8 mouse cellular contexts compared by ENCODE assay signal in genomic region chr9:72111004-72111621, GRCm38 (mm10). TPM values are rescaled to one million over a fixed set of nuclear protein-coding genes. Genes with fewer than 3 reads are reported as not detected.
A peak's percentile ranks its signal among the peaks of the same experiment; 100 is the strongest.
DNase-seq lines count a peak whose midpoint lies in the region; ATAC-seq and TF ChIP-seq lines count a peak whose summit lies in the region.

No protein-coding gene starts in this region.

- intact Hi-C loops in heart, adult 2 months (cut with DNase I): loop anchor here (1.0 to 5.0 kb wide), 5 partner anchors 22 to 279 kb away; no protein-coding TSS in a partner anchor

- H3K4me1 ChIP-seq in embryonic facial prominence, embryonic 12.5 days: peaks cover 13% of the 10 kb centered on the region; the same call in 1 of the 2 replicates
- peaks cover 2% of the 10 kb centered on the region for H3K4me1 ChIP-seq in heart, adult 2 months (ENCODE audit: control insufficient read depth, insufficient read depth, low read length)
- H3K4me1 ChIP-seq in kidney, adult 2 months (ENCODE audit: control insufficient read depth, insufficient read depth, low read length): no peaks in the 10 kb centered on the region
- 0 out of 2 replicates have a peak, but pooled peaks cover 6% of the 10 kb centered on the region for H3K4me1 ChIP-seq in limb, embryonic 15.5 days
- H3K4me1 ChIP-seq in midbrain, embryonic 15.5 days: peaks cover 22% of the 10 kb centered on the region

- no peak for TF ChIP-seq EP300 in heart, adult 2 months (IDR thresholded peaks at IDR 0.05; ENCODE audit: insufficient read depth, low read depth, low read length)

- TF ChIP-seq POLR2A in heart, adult 2 months (IDR thresholded peaks at IDR 0.05; ENCODE audit: insufficient read depth, low read depth, low read length): no peak
- no peak for TF ChIP-seq POLR2A in kidney, adult 2 months (IDR thresholded peaks at IDR 0.05; ENCODE audit: low read depth, low read length)

- no peaks in the 10 kb centered on the region for H3K9me3 ChIP-seq in embryonic facial prominence, embryonic 12.5 days
- H3K9me3 ChIP-seq in limb, embryonic 15.5 days: no peaks in the 10 kb centered on the region
- H3K9me3 ChIP-seq in midbrain, embryonic 15.5 days: no peaks in the 10 kb centered on the region

- H3K36me3 ChIP-seq in embryonic facial prominence, embryonic 12.5 days: no peaks in the 10 kb centered on the region
- H3K36me3 ChIP-seq in heart, adult 2 months (ENCODE audit: control insufficient read depth, insufficient read depth, low read length): peaks cover 21% of the 10 kb centered on the region
- H3K36me3 ChIP-seq in kidney, adult 2 months (ENCODE audit: control insufficient read depth, insufficient read depth, low read length): no peaks in the 10 kb centered on the region
- H3K36me3 ChIP-seq in limb, embryonic 15.5 days: 0 out of 2 replicates have a peak, but pooled peaks cover 3% of the 10 kb centered on the region
- H3K36me3 ChIP-seq in midbrain, embryonic 15.5 days (replicated peaks): no peaks in the 10 kb centered on the region

- ATAC-seq in embryonic facial prominence, embryonic 12.5 days (ENCODE audit: insufficient number of reproducible peaks, insufficient read depth, low FRiP score, low TSS enrichment): peak; percentile 77; the same call in 1 of the 2 replicates
- peak; percentile 71; the same call in 1 of the 2 replicates for ATAC-seq in limb, embryonic 15.5 days (ENCODE audit: insufficient number of reproducible peaks, low FRiP score, low TSS enrichment, low read depth)
- peak; percentile 79 for ATAC-seq in midbrain, embryonic 15.5 days (replicated peaks)

- peak; percentile 87 for DNase-seq in 3134 (ENCODE audit: extremely low read depth, insufficient read length, low spot score)
- peak; percentile 73 for DNase-seq in adrenal gland, postnatal 25 days
- DNase-seq in heart, adult 2 months: peak; percentile 81 to 84
- DNase-seq in kidney, adult 2 months: peak; percentile 66
- DNase-seq in spleen, postnatal 10 days (ENCODE audit: low spot score in 2 of 2): peak; percentile 67 to 77

- H3K4me2 ChIP-seq in embryonic facial prominence, embryonic 12.5 days (replicated peaks): peak overlapping the region; percentile 72
- peak overlapping the region; percentile 70 for H3K4me2 ChIP-seq in limb, embryonic 15.5 days
- peak overlapping the region; percentile 89 for H3K4me2 ChIP-seq in midbrain, embryonic 15.5 days

- TF ChIP-seq CTCF in heart, adult 2 months (IDR thresholded peaks at IDR 0.05): no peak
- TF ChIP-seq CTCF in kidney, adult 2 months (conservative IDR thresholded peaks at IDR 0.05; ENCODE audit: insufficient read depth, insufficient read length, low read depth, low read length): no peak

- under 1% methylated on average over 90 of the region's 90 CpGs for WGBS in embryonic facial prominence, embryonic 12.5 days
- WGBS in heart, adult 2 months: under 1% methylated on average over 90 of the region's 90 CpGs
- under 1% methylated on average over 90 of the region's 90 CpGs for WGBS in kidney, adult 2 months
- WGBS in limb, embryonic 15.5 days: under 1% methylated on average over 85 of the region's 90 CpGs
- under 1% methylated on average over 82 of the region's 90 CpGs for WGBS in midbrain, embryonic 15.5 days

- 0 out of 2 replicates have a peak, but pooled peaks cover 2% of the 10 kb centered on the region for H3K79me2 ChIP-seq in heart, adult 2 months (replicated peaks; ENCODE audit: control insufficient read depth, insufficient read depth, low read length)

- no peaks in the 10 kb centered on the region for H3K27me3 ChIP-seq in embryonic facial prominence, embryonic 12.5 days
- H3K27me3 ChIP-seq in heart, adult 2 months (ENCODE audit: control insufficient read depth, insufficient read depth, low read length): no peaks in the 10 kb centered on the region
- H3K27me3 ChIP-seq in kidney, adult 2 months (replicated peaks; ENCODE audit: control insufficient read depth, insufficient read depth, low read length): no peaks in the 10 kb centered on the region
- no peaks in the 10 kb centered on the region for H3K27me3 ChIP-seq in limb, embryonic 15.5 days
- H3K27me3 ChIP-seq in midbrain, embryonic 15.5 days (replicated peaks): 0 out of 2 replicates have a peak, but pooled peaks cover 3% of the 10 kb centered on the region

- H3K9ac ChIP-seq in embryonic facial prominence, embryonic 12.5 days: peak overlapping the region; percentile 87
- peak overlapping the region; percentile 100 for H3K9ac ChIP-seq in heart, adult 2 months (ENCODE audit: low read depth, low read length)
- H3K9ac ChIP-seq in limb, embryonic 15.5 days: peak overlapping the region; percentile 100
- H3K9ac ChIP-seq in midbrain, embryonic 15.5 days: peak overlapping the region; percentile 93

- peak overlapping the region; percentile 90 for H3K4me3 ChIP-seq in embryonic facial prominence, embryonic 12.5 days
- peak overlapping the region; percentile 95 for H3K4me3 ChIP-seq in heart, adult 2 months
- peak overlapping the region; percentile 78 for H3K4me3 ChIP-seq in kidney, adult 2 months (ENCODE audit: insufficient read depth, low read depth, low read length)
- H3K4me3 ChIP-seq in limb, embryonic 15.5 days: peak overlapping the region; percentile 97
- peak overlapping the region; percentile 95 for H3K4me3 ChIP-seq in midbrain, embryonic 15.5 days

- H3K27ac ChIP-seq in embryonic facial prominence, embryonic 12.5 days: peak overlapping the region; percentile 93
- H3K27ac ChIP-seq in heart, adult 2 months: peak overlapping the region; percentile 93
- H3K27ac ChIP-seq in kidney, adult 2 months (ENCODE audit: insufficient read depth, low read depth, low read length): peak overlapping the region; percentile 88
- H3K27ac ChIP-seq in limb, embryonic 15.5 days: peak overlapping the region; percentile 98
- H3K27ac ChIP-seq in midbrain, embryonic 15.5 days: peak overlapping the region; percentile 95

RNA-seq across cellular contexts. Expression of gene Tcf12, which starts 0.6 kb away (rescaled TPM):
- 83.1 and 89.3 TPM in 2 replicates for total RNA-seq in adrenal gland, postnatal 25 days (2021)
- polyA plus RNA-seq in embryonic facial prominence, embryonic 12.5 days (2016; fragmentation: Nextera tagmentation; extraction: Ambion mirVana): 148 and 162 TPM in 2 replicates
- 10 to 100 TPM; 29.7 to 33.9 TPM for total RNA-seq in heart, adult 2 months (2021)
- polyA plus RNA-seq in heart, adult 2 months (2012; rRNA removed): 38.0 and 62.8 TPM in 2 replicates
- 50.0 and 59.9 TPM in 2 replicates for polyA plus RNA-seq in kidney, adult 2 months (2012; rRNA removed)
- 81.8 and 90.4 TPM in 2 replicates for polyA plus RNA-seq in limb, embryonic 15.5 days (2015; fragmentation: Nextera tagmentation; extraction: Ambion mirVana)
- 59.9 and 60.9 TPM in 2 replicates for polyA plus RNA-seq in midbrain, embryonic 15.5 days (2015; fragmentation: Nextera tagmentation; extraction: Ambion mirVana)

Comparison
In these comparisons a context has a peak if more than half of its experiments do, and no peak if none do; other contexts are left out.
1. Peak in every context shown above with its lines: DNase-seq, ATAC-seq, H3K4me3 ChIP-seq and H3K27ac ChIP-seq.